Mouse (Mus musculus): ENCODE results near the gene Ccdc124. TPM values are rescaled to one million over a fixed set of nuclear protein-coding genes. Genes with fewer than 3 reads are reported as not detected.

Gene Ccdc124
- 173 and 180 TPM in 2 replicates for polyA plus RNA-seq (2015; fragmentation: Nextera tagmentation; extraction: Ambion mirVana)

GRCm38 (mm10) chr8:70873364-70873985 is at the start of gene Ccdc124:
Ccdc124 (minus strand) TSS chr8:70873935.
- peak; percentile 87 for ATAC-seq (replicated peaks)
- no peaks in the 10 kb centered on the region for H3K9me3 ChIP-seq
- peak within 1 kb of the TSS; percentile 87 for H3K4me2 ChIP-seq
- H3K9ac ChIP-seq, result peak within 1 kb of the TSS; percentile 49
- H3K27ac ChIP-seq, result peak within 1 kb of the TSS; percentile 90
- 1% methylated on average over 46 of the region's 46 CpGs for WGBS
- H3K4me3 ChIP-seq, result peak within 1 kb of the TSS; percentile 50
- no peaks in the 10 kb centered on the region for H3K27me3 ChIP-seq (replicated peaks)
- peaks cover 35% of the 10 kb centered on the region for H3K4me1 ChIP-seq
- no peaks in the 10 kb centered on the region for H3K36me3 ChIP-seq (replicated peaks)

- H3K9me3 ChIP-seq, result no peaks in the 10 kb centered on the region
- no peak for ATAC-seq (replicated peaks)
- H3K4me2 ChIP-seq, result no peak overlapping the region
- no peak overlapping the region for H3K4me3 ChIP-seq
- no peak overlapping the region for H3K9ac ChIP-seq
- H3K27ac ChIP-seq, result no peak overlapping the region
- H3K4me1 ChIP-seq, result no peaks in the 10 kb centered on the region
- 92% methylated on average over 9 of the region's 9 CpGs for WGBS
- peaks cover 8% of the 10 kb centered on the region; the same call in 1 of the 2 replicates for H3K36me3 ChIP-seq (replicated peaks)
- H3K27me3 ChIP-seq (replicated peaks), result no peaks in the 10 kb centered on the region
Observed at GRCm38 (mm10) chr8:70920049-70920922, 46.6 kb upstream of the Ccdc124 start.

- ATAC-seq (replicated peaks), result no peak
- no peak overlapping the region for H3K4me2 ChIP-seq
- H3K4me1 ChIP-seq, result no peaks in the 10 kb centered on the region
- H3K27me3 ChIP-seq (replicated peaks), result no peaks in the 10 kb centered on the region
- H3K9me3 ChIP-seq, result no peaks in the 10 kb centered on the region
- H3K4me3 ChIP-seq, result no peak overlapping the region
- H3K36me3 ChIP-seq (replicated peaks), result peaks cover 37% of the 10 kb centered on the region
- no peak overlapping the region for H3K9ac ChIP-seq
- WGBS, result 89% methylated on average over 17 of the region's 17 CpGs
- no peak overlapping the region for H3K27ac ChIP-seq
Observed at GRCm38 (mm10) chr8:70914704-70915103, 41.0 kb upstream of the Ccdc124 start.

GRCm38 (mm10) chr8:70913523-70913922 is 39.8 kb upstream of the Ccdc124 start:
- Histone ChIP-seq H3K27me3 (replicated peaks) (no peaks in the 10 kb centered on the region), H3K36me3 (replicated peaks) (peaks cover 37% of the 10 kb centered on the region), H3K4me1 (no peaks in the 10 kb centered on the region), H3K9ac (no peak overlapping the region), H3K4me2 (no peak overlapping the region), H3K27ac (no peak overlapping the region), H3K4me3 (no peak overlapping the region), H3K9me3 (no peaks in the 10 kb centered on the region)
- ATAC-seq (replicated peaks), result 0 out of 2 replicates have a peak, but pooled peaks have one; percentile 13
- 96% methylated on average over 26 of the region's 26 CpGs for WGBS

GRCm38 (mm10) chr8:70912955-70913354 is 39.2 kb upstream of the Ccdc124 start:
- peaks cover 37% of the 10 kb centered on the region for H3K36me3 ChIP-seq (replicated peaks)
- no peaks in the 10 kb centered on the region for H3K9me3 ChIP-seq

GRCm38 (mm10) chr8:70911596-70911995 is 37.9 kb upstream of the Ccdc124 start:
- no peak for ATAC-seq (replicated peaks)

More at GRCm38 (mm10) chr8:70912955-70913354, 39.2 kb upstream of the Ccdc124 start:
- Histone ChIP-seq H3K9ac (no peak overlapping the region), H3K4me3 (no peak overlapping the region), H3K4me1 (no peaks in the 10 kb centered on the region), H3K27me3 (replicated peaks) (no peaks in the 10 kb centered on the region), H3K27ac (no peak overlapping the region), H3K4me2 (no peak overlapping the region)
- 95% methylated on average over 30 of the region's 30 CpGs for WGBS
- ATAC-seq (replicated peaks), result no peak

GRCm38 (mm10) chr8:70907518-70907917 is 33.8 kb upstream of the Ccdc124 start:
- no peak for ATAC-seq (replicated peaks)
- Histone ChIP-seq H3K27me3 (replicated peaks) (peaks cover 11% of the 10 kb centered on the region), H3K4me1 (peaks cover 18% of the 10 kb centered on the region), H3K4me2 (no peak overlapping the region), H3K27ac (no peak overlapping the region), H3K36me3 (replicated peaks) (0 out of 2 replicates have a peak, but pooled peaks cover 8% of the 10 kb centered on the region), H3K9me3 (no peaks in the 10 kb centered on the region), H3K9ac (no peak overlapping the region), H3K4me3 (no peak overlapping the region)
- 86% methylated on average over 2 of the region's 2 CpGs for WGBS

More at GRCm38 (mm10) chr8:70911596-70911995, 37.9 kb upstream of the Ccdc124 start:
- Histone ChIP-seq H3K4me1 (peaks cover 11% of the 10 kb centered on the region), H3K27ac (no peak overlapping the region), H3K9ac (no peak overlapping the region), H3K9me3 (no peaks in the 10 kb centered on the region), H3K4me3 (no peak overlapping the region), H3K36me3 (replicated peaks) (peaks cover 32% of the 10 kb centered on the region), H3K27me3 (replicated peaks) (no peaks in the 10 kb centered on the region), H3K4me2 (no peak overlapping the region)
- 77% methylated on average over 5 of the region's 5 CpGs for WGBS

GRCm38 (mm10) chr8:70905831-70906736 is 32.3 kb upstream of the Ccdc124 start, which contains the start of gene Map1s:
Map1s (plus strand) TSS chr8:70905932.
- H3K9me3 ChIP-seq, result no peaks in the 10 kb centered on the region
- H3K27ac ChIP-seq, result peak within 1 kb of the TSS; percentile 90
- H3K36me3 ChIP-seq (replicated peaks), result no peaks in the 10 kb centered on the region
- peak within 1 kb of the TSS; percentile 95 for H3K9ac ChIP-seq
- WGBS, result under 1% methylated on average over 86 of the region's 86 CpGs
- peak within 1 kb of the TSS; percentile 95 for H3K4me2 ChIP-seq
- peaks cover 18% of the 10 kb centered on the region for H3K4me1 ChIP-seq
- H3K27me3 ChIP-seq (replicated peaks), result peaks cover 11% of the 10 kb centered on the region
- peak; percentile 96 for ATAC-seq (replicated peaks)
- peak within 1 kb of the TSS; percentile 91 for H3K4me3 ChIP-seq

- ATAC-seq (replicated peaks), result peak; percentile 62
- Histone ChIP-seq H3K4me1 (peaks cover 18% of the 10 kb centered on the region), H3K9me3 (no peaks in the 10 kb centered on the region), H3K4me2 (peak overlapping the region; percentile 95), H3K9ac (peak overlapping the region; percentile 95), H3K4me3 (peak overlapping the region; percentile 91), H3K27ac (peak overlapping the region; percentile 90), H3K36me3 (replicated peaks) (no peaks in the 10 kb centered on the region), H3K27me3 (replicated peaks) (peaks cover 11% of the 10 kb centered on the region)
- 19% methylated on average over 8 of the region's 8 CpGs for WGBS
Observed at GRCm38 (mm10) chr8:70905463-70905830, 31.7 kb upstream of the Ccdc124 start.

GRCm38 (mm10) chr8:70904532-70904931 is 30.8 kb upstream of the Ccdc124 start:
- no peak overlapping the region for H3K4me3 ChIP-seq
- WGBS, result 64% methylated on average over 4 of the region's 4 CpGs

GRCm38 (mm10) chr8:70903582-70903981 is 29.8 kb upstream of the Ccdc124 start:
- Histone ChIP-seq H3K36me3 (replicated peaks) (no peaks in the 10 kb centered on the region), H3K4me3 (no peak overlapping the region), H3K4me2 (no peak overlapping the region), H3K9me3 (no peaks in the 10 kb centered on the region), H3K9ac (no peak overlapping the region), H3K27me3 (replicated peaks) (peaks cover 11% of the 10 kb centered on the region), H3K27ac (no peak overlapping the region), H3K4me1 (peaks cover 19% of the 10 kb centered on the region)
- ATAC-seq (replicated peaks), result no peak

More at GRCm38 (mm10) chr8:70904532-70904931, 30.8 kb upstream of the Ccdc124 start:
- Histone ChIP-seq H3K4me2 (no peak overlapping the region), H3K27ac (no peak overlapping the region), H3K9ac (no peak overlapping the region), H3K36me3 (replicated peaks) (no peaks in the 10 kb centered on the region), H3K9me3 (no peaks in the 10 kb centered on the region), H3K27me3 (replicated peaks) (peaks cover 11% of the 10 kb centered on the region), H3K4me1 (peaks cover 18% of the 10 kb centered on the region)
- ATAC-seq (replicated peaks), result no peak
